Mouse (Mus musculus): ENCODE results near the gene Cby1. TPM values are rescaled to one million over a fixed set of nuclear protein-coding genes. Genes with fewer than 3 reads are reported as not detected.
"Not testable (repeated sequence)": the region's sequence is repeated elsewhere in the genome, so short reads cannot be mapped to it uniquely, and the experiment has no call there.

The Cby1 gene
- total RNA-seq, 2 experiments from 2014 or later, result 55.6 to 60.1 TPM

DNA sequence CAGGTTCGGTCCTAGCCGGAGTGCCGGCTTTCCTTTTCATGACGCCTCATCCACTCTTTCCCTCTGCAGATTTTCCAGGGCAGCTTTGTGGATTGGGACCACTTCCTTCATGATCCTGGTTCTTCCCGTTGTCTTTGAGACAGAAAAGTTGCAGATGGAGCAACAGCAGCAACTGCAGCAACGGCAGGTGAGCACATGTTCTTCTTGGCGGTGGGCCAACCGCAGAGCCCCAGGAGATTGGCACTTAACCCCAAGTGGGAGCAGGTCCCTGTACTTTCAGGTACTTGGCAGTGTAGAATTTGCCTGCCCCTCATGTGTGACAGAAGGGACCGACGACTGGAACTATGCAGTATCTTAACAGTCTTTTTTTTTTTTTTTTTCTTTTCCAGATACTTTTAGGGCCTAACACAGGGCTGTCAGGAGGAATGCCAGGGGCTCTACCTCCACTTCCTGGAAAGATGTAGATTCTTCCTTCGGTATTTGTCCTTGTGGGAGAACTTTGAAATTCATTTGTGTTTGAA, 12.9 kb downstream of the Cby1 start:
- DNase-seq, result peak; percentile 24
- intact Hi-C loops (cut with DNase I), result not testable (repeated sequence)

DNA sequence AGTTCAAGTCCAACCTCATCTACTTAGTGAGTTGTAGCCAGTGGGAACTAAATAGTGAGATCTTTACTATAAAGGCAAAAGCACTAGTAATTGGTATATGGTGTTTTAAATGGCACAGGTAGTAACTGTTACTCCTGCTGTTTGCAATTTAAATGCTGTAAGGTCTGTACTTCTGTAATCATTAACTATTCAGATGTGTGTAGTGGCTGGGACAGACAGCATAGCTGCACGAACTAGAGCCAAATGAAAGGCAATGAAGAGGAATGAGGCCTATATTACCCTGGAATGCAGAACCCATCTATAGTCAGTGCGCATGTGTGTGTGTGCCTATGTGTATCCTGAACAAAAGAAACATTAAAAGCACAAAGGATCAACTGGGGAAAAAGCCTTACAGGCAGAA, 18.9 kb downstream of the Cby1 start:
- DNase-seq, result no peak
- intact Hi-C loops (cut with DNase I), result no loop called here

DNA sequence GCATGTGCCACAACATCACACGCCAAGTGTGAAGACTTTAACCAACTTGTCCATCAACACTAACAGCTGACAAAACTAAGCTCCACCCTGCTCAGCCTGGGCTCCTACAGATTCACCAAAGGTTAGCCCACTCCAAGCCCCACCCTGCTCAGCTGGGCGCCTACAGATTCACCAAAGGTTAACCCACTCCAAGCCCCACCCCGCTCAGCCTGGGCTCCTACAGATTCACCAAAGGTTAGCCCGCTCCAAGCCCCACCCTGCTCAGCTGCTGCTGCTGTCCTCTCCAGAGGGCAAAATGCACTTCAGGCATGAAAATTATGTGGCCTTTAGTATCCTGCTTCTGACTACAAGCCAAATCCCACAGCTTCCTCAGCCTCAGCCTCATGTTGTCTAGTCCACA, 23.0 kb downstream of the Cby1 start:
- intact Hi-C loops (cut with DNase I), result no loop called here
- DNase-seq, result no peak

DNA sequence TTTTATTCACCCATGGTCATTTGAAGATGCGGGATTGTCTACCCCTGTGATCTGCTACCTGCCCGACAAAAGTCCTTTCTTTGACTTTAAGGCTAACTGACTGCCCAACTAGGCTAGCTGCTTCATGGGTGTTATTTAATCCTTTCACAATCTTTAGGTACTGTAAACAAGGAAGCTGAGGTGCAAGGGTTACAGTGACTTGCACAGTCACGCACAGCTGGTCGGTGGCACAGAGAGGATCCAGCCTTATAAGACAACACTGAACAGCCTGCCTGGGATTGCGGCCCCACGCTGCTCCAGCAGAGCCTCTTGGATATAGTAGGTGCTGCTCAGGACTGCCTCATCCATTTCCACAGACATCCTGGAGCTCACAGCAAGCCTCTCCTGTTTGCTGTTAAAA, 24.1 kb downstream of the Cby1 start:
- intact Hi-C loops (cut with DNase I), result no loop called here
- DNase-seq, result no peak

DNA sequence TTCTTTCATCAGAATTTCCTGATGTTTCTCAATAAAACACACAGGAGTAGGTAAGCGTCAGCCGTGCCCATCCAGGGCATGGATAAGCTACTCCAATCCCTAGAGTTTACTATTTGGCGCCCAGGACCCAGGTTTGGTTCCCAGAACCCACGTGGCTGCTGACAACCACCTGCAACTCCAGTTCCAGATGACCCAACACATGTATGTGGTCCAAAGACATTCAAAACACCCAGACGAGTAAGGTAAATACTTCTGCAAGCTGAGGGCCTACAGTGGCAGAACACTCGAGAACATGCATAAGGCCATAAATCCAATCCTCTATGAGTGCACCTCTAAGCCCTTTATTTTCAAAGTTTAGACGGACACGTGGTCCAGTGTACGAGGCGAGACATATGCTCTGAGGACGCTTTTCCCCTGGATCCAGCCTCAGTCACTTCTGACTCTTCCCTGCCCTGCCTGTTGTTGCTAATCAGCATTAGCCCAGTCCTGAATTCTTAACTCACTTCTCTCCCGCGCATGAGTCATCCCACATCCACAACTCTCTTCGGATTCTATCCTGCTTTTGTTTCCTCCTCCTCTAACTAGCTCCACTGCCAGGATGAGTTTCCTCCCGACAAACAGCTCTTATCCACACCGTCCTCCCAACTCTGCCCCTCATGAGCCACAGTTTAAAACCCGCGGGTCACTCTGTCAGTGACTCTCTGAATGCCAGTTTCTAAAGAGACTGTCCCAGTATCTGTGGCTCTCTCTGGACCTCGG, 24.9 kb downstream of the Cby1 start:
- DNase-seq, result no peak

DNA sequence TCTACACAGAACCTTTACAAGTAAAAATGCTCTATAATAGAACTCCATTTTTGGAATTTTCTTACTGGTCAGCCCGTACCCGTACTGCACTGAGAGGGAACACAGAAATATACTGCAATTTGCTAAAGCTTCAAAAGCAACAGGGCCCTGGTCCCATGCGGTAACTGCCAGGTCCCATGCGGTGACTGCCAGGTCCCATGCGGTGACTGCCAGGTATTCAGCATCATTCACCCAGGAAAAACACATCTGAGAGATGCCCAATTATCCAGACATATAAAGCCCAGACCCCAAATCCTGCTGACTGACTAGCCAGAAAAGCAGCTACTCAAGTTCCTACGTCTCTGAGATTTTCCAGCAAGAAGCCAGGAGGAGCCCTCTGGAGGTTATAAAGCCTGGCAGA, 25.6 kb downstream of the Cby1 start:
- intact Hi-C loops (cut with DNase I), result no loop called here
- DNase-seq, result no peak

More for the DNA sequence above, 24.9 kb downstream of the Cby1 start:
- intact Hi-C loops (cut with DNase I), result no loop called here

DNA sequence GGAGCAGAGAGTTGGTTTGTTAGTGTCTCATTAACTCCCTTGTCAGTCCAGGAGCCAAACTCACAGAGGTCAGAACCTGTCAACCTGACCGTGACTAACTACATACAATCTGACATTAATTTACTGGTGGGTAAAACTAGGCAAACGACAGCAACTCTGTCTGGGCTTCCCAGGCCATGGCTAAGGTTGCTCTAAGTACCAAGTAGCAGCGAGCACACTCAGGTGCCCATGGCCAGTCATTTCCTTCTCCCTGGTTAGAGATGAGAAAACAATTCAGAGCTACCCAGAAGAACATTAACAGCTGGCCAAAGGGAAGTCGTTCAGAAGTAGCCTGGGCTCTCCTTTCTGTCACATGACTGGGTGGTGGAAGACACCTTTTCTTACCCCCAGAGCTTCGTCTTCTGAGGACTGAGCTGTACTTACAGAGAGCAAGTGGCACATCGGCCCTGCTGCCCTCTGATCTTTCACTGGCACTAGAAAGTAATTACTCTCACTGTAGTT, 26.2 kb downstream of the Cby1 start:
- DNase-seq, result no peak
- intact Hi-C loops (cut with DNase I), result no loop called here

DNA sequence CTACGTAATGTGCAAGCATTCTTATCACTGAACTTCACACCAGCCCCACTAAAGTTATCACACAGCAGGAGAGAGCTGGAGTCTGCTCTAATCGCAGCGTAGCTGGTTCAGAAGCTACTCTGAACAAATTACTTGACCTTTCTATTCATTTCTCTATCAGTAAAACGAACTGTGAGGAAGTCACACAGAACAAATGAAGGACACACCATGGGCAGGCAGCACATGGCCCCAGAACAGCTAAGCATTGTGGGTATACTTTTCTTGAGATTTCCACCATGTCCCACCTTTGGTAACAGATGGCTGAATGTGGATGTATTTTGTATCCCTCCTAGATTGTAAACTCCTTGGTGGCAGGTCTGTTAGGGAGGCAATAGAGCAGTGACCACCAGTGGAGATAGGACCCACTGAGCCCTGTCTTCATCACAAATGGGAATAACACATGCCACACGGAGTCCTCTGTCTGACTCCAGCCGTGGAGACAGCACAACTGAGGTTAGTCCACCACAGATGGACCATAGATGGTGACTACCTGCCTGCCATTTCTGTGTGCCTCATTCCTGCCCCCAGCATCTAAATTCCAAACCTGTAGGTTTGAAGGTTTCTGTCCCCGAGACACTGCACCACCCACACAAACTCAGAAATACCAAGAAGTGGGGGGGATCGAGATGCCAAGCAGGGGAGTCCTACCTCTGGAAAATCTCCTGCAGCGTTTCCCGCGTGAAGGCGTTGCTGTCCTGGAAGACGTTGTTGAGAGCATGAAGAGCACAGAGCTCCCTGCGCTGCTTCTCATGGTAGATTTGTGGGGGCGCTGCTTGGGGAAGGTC, 27.3 kb downstream of the Cby1 start:
- intact Hi-C loops (cut with DNase I), result no loop called here
- no peak for DNase-seq

DNA sequence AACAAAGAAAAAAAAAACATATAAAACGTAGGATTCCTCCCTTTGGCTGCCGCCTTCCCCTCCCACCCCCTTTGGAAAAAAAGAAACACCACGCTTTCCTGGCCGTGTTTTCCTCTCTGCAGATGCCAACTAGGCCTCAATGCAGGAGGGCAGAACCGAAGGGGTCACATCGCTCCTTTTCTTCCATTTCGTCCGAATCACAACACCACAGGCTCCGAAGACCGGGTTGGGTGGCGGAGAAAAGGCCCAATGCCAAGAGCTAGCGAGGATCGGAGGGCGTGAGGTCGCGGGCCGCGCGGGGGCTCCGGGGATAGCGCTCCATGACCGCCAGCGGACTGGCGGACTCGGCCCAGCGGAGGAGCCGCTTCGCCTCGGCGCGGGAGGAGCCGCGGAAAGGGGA, 28.2 kb downstream of the Cby1 start:
- DNase-seq, result peak; percentile 48
- intact Hi-C loops (cut with DNase I), result no loop called here

DNA sequence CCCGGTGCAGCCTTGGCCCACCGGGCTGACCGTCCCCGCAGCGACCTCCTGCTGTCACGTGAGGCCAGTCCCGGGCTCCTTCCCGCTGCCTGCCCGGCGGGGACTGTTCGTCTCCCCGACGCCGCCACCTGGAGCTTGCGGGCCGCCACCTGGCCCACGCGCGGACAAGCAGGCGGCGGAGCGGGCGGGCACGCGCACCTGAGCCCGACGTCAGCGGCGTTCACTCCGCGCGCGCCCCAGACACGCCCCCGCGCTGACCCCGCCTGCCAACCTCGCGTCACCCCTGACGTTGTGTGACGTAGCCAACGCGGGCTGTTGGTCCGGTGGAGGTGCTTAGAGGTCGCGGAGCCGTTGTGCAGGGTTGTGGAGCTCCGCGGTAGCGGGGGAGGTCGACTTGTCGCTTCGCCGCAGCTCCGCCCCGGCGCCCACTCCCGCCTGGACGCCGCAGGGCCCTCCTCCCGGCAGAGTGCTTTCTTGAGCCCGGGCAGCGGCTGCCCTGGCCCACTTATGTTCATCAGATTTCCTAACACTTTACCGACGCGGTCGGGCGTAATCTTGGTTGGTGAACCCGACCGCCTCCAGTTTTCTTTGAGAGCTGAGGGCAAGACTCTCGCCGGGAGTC, 28.8 kb downstream of the Cby1 start, which contains the start of gene Josd1:
TSS of gene Josd1 (minus strand) at position 274 of the 622 bp plus-strand sequence.
- DNase-seq, result peak; percentile 95
- intact Hi-C loops (cut with DNase I), result no loop called here

DNA sequence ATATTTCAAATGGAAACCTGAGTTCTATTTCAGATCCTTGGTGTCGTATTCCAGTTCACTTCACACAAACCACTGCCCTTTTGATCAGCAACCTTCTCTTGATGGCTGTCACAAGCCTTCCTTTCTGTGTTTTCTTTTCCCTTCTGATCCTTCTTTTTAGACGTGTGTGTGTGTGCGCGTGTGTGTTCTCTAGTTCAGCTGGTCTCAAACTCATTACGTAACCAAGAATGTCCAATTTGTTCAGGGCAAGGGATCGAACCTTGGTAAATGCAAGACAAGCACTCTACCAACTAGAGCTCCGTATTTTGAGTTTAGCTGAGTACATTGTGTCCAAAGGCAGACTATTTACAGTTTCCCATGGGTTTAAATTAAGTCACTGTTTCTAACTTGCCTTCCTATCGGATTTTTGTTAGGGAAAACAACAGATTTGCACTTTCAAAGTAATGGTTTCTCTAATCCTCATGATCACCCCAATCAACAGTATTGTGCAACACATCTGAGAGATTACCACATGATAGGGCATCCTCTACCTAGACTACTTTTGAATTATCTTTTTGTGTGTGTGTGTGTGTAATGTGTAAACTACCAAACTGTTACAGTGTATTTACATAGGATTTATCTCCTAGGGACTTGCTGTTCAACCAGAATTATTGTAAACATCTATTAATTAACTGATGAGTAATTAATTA, 29.4 kb downstream of the Cby1 start:
- intact Hi-C loops (cut with DNase I), result no loop called here
- DNase-seq, result no peak

DNA sequence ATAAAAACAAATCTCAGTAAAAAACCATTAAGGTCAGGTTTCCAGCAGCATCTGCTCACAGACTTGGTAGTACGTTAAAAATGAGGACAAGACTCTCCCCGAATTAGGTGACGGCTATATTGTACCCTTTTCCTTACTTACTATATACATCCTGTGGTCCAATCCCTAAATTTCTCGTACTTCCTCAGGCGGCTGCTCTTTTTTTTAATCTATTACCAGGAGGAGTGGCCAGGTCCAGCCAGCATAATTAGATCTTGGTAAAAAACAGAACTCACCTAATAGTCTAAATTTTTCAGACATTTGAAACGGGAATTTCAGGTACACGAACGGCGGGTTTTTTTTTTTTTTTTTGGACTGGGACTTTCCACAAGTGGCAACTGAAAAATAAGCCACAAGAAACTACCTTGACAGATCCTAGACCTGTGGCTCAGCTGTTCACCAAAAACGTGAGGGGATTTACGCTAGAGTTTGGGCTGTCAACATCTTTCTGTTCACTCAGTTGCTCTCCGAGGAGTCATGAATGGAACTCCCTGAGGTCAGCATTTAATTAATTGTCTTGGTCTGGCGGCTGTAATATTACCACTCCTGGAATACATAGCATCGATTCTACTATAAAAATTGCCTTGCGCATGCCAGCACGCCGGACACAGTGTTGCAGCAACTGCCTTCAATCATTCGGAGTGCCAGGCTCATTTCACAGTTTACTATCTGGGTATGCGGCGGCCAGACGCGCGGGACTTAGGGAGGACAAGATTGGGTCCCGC, 30.8 kb downstream of the Cby1 start:
- intact Hi-C loops (cut with DNase I), result no loop called here
- DNase-seq, result no peak

DNA sequence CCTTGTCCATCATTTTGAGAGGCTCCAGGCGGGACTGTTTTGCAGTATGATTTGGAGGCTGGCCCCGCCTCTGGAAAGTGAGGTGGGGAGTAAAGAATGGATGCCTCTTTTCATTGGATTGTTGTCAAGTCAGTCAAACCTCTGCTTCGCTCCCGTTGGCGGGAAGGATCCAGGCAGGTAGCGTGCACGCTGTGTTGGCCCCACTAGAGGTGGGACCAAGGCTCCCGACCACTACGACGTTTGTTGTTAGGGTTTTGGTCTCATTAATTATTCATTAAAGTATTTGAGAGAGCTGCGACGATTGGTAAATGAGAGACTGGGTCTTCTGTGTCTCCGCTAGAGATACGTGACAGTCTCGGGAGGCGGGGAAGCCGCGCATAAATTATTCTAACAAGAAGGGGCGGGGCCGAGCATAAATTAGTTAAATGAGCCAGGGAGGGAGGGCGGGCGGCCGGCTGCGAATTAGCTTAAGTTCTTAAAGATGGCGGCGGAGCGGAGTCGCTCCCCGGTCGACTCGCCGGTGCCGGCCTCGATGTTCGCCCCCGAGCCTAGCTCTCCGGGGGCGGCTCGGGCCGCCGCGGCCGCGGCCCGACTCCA, 31.5 kb downstream of the Cby1 start, which contains the start of gene Gtpbp1:
TSS of gene Gtpbp1 (plus strand) at position 420 of the 597 bp plus-strand sequence.
- peak; percentile 98 for DNase-seq
- intact Hi-C loops (cut with DNase I), result no loop called here

DNA sequence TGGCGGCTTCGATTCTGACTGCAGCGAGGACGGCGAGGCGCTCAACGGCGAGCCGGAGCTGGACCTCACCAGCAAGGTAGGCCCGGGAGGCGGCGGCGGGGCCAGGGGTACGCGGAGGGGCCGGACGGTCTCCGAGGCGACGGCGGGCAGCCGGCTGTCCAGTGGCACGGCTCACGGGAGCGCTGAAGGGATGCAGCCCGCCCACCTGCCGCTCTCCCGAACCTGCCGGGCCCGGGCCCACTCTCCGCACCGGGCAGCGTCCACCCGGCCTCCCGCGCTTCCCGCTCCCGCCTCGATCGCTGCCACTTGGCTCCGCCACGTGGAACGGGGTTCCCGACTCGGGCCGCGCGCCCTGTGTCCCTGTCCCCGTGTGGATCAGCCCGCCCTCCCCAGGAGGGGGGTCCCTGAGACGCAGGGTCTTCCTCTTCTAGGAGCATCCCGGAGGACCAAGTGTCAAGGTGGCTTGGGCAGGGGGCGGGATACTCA, 32.1 kb downstream of the Cby1 start:
- peak; percentile 46 for DNase-seq
- intact Hi-C loops (cut with DNase I), result no loop called here

DNA sequence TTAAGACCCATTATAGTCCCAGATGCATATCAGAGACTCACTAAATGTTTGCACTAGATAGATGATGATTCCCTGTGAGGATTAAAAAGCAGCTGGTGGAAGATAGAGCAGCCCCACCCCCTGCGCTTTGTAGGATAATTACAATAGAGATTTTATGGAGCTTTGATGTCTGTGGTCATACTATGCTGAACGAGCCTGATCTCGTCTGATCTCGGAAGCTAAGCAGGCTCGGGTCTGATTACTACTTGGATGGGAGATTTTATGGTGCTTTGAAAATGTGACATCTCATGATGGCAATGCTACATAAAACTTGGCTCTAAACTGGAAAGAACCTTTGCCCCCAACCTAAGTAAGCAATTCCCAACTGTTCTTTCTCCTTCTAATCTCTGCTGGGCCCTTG, 33.3 kb downstream of the Cby1 start:
- intact Hi-C loops (cut with DNase I), result no loop called here
- DNase-seq, result no peak

DNA sequence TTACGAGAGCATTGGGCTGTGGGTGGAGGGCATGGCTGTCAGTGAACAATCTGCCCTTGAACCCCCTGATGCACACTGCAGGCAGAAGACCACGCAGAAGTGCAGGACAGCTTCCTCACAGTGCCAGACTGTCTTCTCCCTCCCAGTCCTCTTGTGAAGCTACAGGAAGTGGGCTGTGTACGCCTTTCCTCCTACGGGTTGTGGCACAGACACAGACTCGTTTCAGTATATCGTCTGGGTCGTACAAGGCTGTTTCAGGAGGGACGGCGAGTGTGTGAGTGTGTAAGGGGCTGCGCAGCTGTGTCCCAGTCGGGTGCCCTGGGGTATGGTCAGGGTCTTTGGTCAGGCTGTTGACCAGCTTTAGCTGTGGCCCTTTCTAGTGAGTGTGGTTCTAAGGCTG, 34.7 kb downstream of the Cby1 start:
- no peak for DNase-seq
- intact Hi-C loops (cut with DNase I), result no loop called here

DNA sequence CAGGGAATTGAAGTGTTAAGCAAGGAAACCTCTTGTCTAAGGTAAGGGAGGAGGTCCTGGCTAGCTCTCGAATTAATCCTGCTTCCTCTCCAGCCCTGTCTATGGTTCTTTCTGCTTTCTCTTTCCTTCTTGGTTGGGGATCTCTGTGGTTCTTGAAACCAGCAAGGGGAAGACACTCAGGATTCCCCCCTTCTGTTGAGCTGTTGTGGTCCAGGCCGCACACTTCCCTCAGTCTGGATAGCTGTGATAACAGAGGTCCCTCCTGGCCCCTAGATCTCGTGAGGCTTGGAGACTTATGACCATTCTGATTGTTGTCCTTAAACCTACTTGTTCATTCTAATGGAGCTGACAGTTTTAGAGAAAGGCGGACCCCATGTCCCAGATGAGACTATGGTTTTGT, 35.5 kb downstream of the Cby1 start:
- intact Hi-C loops (cut with DNase I), result no loop called here
- no peak for DNase-seq

DNA sequence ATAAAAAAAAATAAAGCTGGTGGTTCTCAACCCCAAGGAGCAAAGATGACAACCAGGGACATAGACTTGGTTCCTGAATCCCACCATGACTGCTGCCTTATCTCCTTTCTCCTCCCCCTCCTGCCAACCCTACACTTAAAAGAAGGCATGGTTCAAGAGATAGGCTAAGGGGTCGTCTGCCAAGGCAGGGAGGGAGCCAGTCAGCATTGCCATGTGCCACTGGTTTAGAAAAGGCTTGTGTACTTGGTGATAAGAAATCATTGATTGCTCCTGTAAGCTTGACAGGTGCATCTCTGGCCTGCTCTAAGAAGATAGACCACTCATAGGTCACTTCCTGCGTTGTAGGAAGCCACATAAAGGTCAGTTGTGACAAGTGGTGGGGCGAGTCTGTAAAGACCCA, 36.5 kb downstream of the Cby1 start:
- intact Hi-C loops (cut with DNase I), result no loop called here

DNA sequence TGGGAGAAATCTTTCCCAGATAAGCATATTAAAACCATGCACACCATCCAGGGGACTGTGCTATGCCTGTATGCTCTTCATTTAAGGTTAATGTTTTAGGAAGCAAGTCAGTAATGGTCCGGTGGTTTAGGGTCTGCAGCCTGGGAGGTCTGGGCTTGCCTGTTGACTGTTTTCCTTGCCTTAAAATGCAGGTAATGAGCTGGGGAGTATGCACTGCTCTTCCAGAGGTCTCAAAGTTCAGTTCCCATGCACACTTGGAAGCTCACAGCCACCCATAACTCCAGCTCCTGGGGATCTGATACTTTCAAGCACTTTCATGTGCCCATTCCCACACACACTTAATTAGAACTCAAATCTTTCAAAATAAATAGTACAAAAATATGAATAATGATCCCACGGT, 37.5 kb downstream of the Cby1 start:
- intact Hi-C loops (cut with DNase I), result no loop called here

More for the DNA sequence above, 36.5 kb downstream of the Cby1 start:
- DNase-seq, result no peak

More for the DNA sequence above, 37.5 kb downstream of the Cby1 start:
- DNase-seq, result no peak

Measured in left cerebral cortex, postnatal 4 days (tissue).